Mouse (Mus musculus) liver, embryonic 15.5 days (tissue): ENCODE measurements around the gene Rnd1. TPM values are rescaled to one million over a fixed set of nuclear protein-coding genes. Genes with fewer than 3 reads are reported as not detected.

Experiments
- ATAC-seq: fragments of 200-750 bp; cut with Nextera tagmentation; 2 replicates; pipeline ENCODE4 v1.8.0; 2017; ENCODE audit warnings: moderate number of reproducible peaks, mild to moderate bottlenecking, moderate library complexity; ENCODE audit not compliant: insufficient read depth
- H3K27ac ChIP-seq: fragments of 300-500 bp; sonication (generic); replicated peaks from 2 replicates; pipeline ENCODE4 v1.5.1; 2015; ENCODE audit warnings: mild to moderate bottlenecking, inconsistent platforms
- H3K27me3 ChIP-seq: fragments of 300-500 bp; sonication (generic); 2 replicates; pipeline ENCODE4 v1.6.1; 2015; ENCODE audit warnings: mild to moderate bottlenecking, inconsistent platforms
- H3K36me3 ChIP-seq: fragments of 300-500 bp; sonication (generic); replicated peaks from 2 replicates; pipeline ENCODE4 v1.6.1; 2015; ENCODE audit warnings: moderate library complexity, mild to moderate bottlenecking, inconsistent platforms
- H3K4me1 ChIP-seq: fragments of 300-500 bp; sonication (generic); replicated peaks from 2 replicates; pipeline ENCODE4 v1.6.1; 2015; ENCODE audit warnings: inconsistent platforms
- H3K4me2 ChIP-seq: fragments of 300-500 bp; sonication (generic); 2 replicates; pipeline ENCODE4 v1.6.1; 2015; ENCODE audit warnings: moderate library complexity, mild to moderate bottlenecking, inconsistent platforms
- H3K4me3 ChIP-seq: fragments of 300-500 bp; sonication (generic); replicated peaks from 2 replicates; pipeline ENCODE4 v1.5.1; 2015; ENCODE audit warnings: mild to moderate bottlenecking, inconsistent platforms
- H3K9ac ChIP-seq: fragments of 300-500 bp; sonication (generic); 2 replicates; pipeline ENCODE4 v1.6.1; 2015; ENCODE audit warnings: moderate library complexity, mild to moderate bottlenecking, inconsistent platforms
- H3K9me3 ChIP-seq: fragments of 300-500 bp; sonication (generic); replicated peaks from 2 replicates; pipeline ENCODE4 v1.6.1; 2016; ENCODE audit warnings: inconsistent platforms
- whole genome bisulfite sequencing: fragments of 180-500 bp; shearing (Covaris S2); methylation state at CpG from one replicate; pipeline ENCODE4 v1.1.7; 2015; ENCODE audit warnings: mixed read lengths; ENCODE audit not compliant: insufficient replicate concordance; 5-methylcytosine and 5-hydroxymethylcytosine counted together
- polyA plus RNA-seq: library from polyadenylated mRNA; unstranded; fragments of >200 nt; fragmentation: Nextera tagmentation; extraction: Ambion mirVana; gene quantifications from 2 replicates; pipeline ENCODE4 v1.2.1, GENCODE M21; 2015

The Rnd1 gene
- polyA plus RNA-seq, 1 experiment from 2014 or later = 0.89 TPM

- Histone ChIP-seq H3K27me3 (peaks cover 98% of the 10 kb centered on the region), H3K4me3 (peak overlapping the region; percentile 61), H3K27ac (no peak overlapping the region), H3K4me1 (peaks cover 26% of the 10 kb centered on the region), H3K9ac (no peak overlapping the region), H3K4me2 (peak overlapping the region; percentile 87), H3K36me3 (no peaks in the 10 kb centered on the region), H3K9me3 (no peaks in the 10 kb centered on the region)
- 4% methylated on average over 21 of the region's 21 CpGs for WGBS
- no peak for ATAC-seq
These were observed 41.9 kb downstream of the Rnd1 start for GRCm38 (mm10) chr15:98635291-98635841.

GRCm38 (mm10) chr15:98634541-98635081 is 42.6 kb downstream of the Rnd1 start:
- 1% methylated on average over 59 of the region's 65 CpGs for WGBS
- Histone ChIP-seq H3K27me3 (peaks cover 98% of the 10 kb centered on the region), H3K9ac (no peak overlapping the region), H3K36me3 (no peaks in the 10 kb centered on the region), H3K9me3 (no peaks in the 10 kb centered on the region), H3K4me2 (peak overlapping the region; percentile 87), H3K4me3 (peak overlapping the region; percentile 61), H3K4me1 (peaks cover 26% of the 10 kb centered on the region), H3K27ac (no peak overlapping the region)
- no peak for ATAC-seq

GRCm38 (mm10) chr15:98633822-98634470 is 43.3 kb downstream of the Rnd1 start:
- H3K36me3 ChIP-seq = no peaks in the 10 kb centered on the region
- H3K9me3 ChIP-seq = no peaks in the 10 kb centered on the region
- peaks cover 98% of the 10 kb centered on the region for H3K27me3 ChIP-seq
- 1% methylated on average over 25 of the region's 25 CpGs for WGBS
- H3K9ac ChIP-seq = no peak overlapping the region
- peak overlapping the region; percentile 87 for H3K4me2 ChIP-seq
- no peak overlapping the region for H3K27ac ChIP-seq
- no peak for ATAC-seq
- H3K4me1 ChIP-seq = peaks cover 29% of the 10 kb centered on the region
- H3K4me3 ChIP-seq = peak overlapping the region; percentile 61

GRCm38 (mm10) chr15:98632921-98633320 is 44.3 kb downstream of the Rnd1 start:
- no peaks in the 10 kb centered on the region for H3K36me3 ChIP-seq
- no peaks in the 10 kb centered on the region for H3K9me3 ChIP-seq
- peaks cover 35% of the 10 kb centered on the region for H3K4me1 ChIP-seq
- H3K4me3 ChIP-seq = no peak overlapping the region
- ATAC-seq = no peak
- no peak overlapping the region for H3K9ac ChIP-seq
- 2% methylated on average over 4 of the region's 4 CpGs for WGBS
- H3K27ac ChIP-seq = no peak overlapping the region
- H3K4me2 ChIP-seq = no peak overlapping the region
- H3K27me3 ChIP-seq = peaks cover 100% of the 10 kb centered on the region

GRCm38 (mm10) chr15:98632107-98632744 is 45.0 kb downstream of the Rnd1 start:
- peak overlapping the region; percentile 41 for H3K4me2 ChIP-seq
- peaks cover 35% of the 10 kb centered on the region for H3K4me1 ChIP-seq
- peaks cover 100% of the 10 kb centered on the region for H3K27me3 ChIP-seq
- H3K27ac ChIP-seq = no peak overlapping the region
- no peaks in the 10 kb centered on the region for H3K9me3 ChIP-seq
- H3K36me3 ChIP-seq = no peaks in the 10 kb centered on the region
- no peak overlapping the region for H3K9ac ChIP-seq
- no peak for ATAC-seq
- 2% methylated on average over 25 of the region's 25 CpGs for WGBS
- 0 out of 2 replicates have a peak overlapping the region, but pooled peaks have one; percentile 15 for H3K4me3 ChIP-seq

- WGBS = under 1% methylated on average over 18 of the region's 18 CpGs
- Histone ChIP-seq H3K9ac (no peak overlapping the region), H3K36me3 (no peaks in the 10 kb centered on the region), H3K4me3 (no peak overlapping the region), H3K4me2 (peak overlapping the region; percentile 41; the same call in 1 of the 2 replicates), H3K9me3 (no peaks in the 10 kb centered on the region), H3K4me1 (peaks cover 35% of the 10 kb centered on the region), H3K27me3 (peaks cover 100% of the 10 kb centered on the region), H3K27ac (no peak overlapping the region)
- ATAC-seq = peak; percentile 38; the same call in 1 of the 2 replicates
These were observed 45.8 kb downstream of the Rnd1 start for GRCm38 (mm10) chr15:98631493-98631892.

- Histone ChIP-seq H3K36me3 (no peaks in the 10 kb centered on the region), H3K27ac (no peak within 1 kb of the TSS), H3K4me2 (peak within 1 kb of the TSS; percentile 41; the same call in 1 of the 2 replicates), H3K9me3 (no peaks in the 10 kb centered on the region), H3K9ac (no peak within 1 kb of the TSS), H3K27me3 (peaks cover 100% of the 10 kb centered on the region), H3K4me3 (no peak within 1 kb of the TSS), H3K4me1 (peaks cover 35% of the 10 kb centered on the region)
- WGBS = 32% methylated on average over 4 of the region's 4 CpGs
- no peak for ATAC-seq
These were observed 46.7 kb downstream of the Rnd1 start, which contains the start of gene Cacnb3 for GRCm38 (mm10) chr15:98630540-98630939. TSS of gene Cacnb3 (plus strand) at chr15:98630840.

- Histone ChIP-seq H3K4me3 (no peak overlapping the region), H3K27ac (no peak overlapping the region), H3K36me3 (no peaks in the 10 kb centered on the region), H3K9ac (no peak overlapping the region), H3K4me2 (no peak overlapping the region), H3K9me3 (no peaks in the 10 kb centered on the region), H3K27me3 (peaks cover 97% of the 10 kb centered on the region), H3K4me1 (peaks cover 25% of the 10 kb centered on the region)
- ATAC-seq = no peak
- 32% methylated on average over 6 of the region's 6 CpGs for WGBS
These were observed 47.8 kb downstream of the Rnd1 start for GRCm38 (mm10) chr15:98629464-98629863.

GRCm38 (mm10) chr15:98628589-98629254 is 48.5 kb downstream of the Rnd1 start:
- Histone ChIP-seq H3K27ac (no peak overlapping the region), H3K4me2 (no peak overlapping the region; the same call in 1 of the 2 replicates), H3K9me3 (no peaks in the 10 kb centered on the region), H3K36me3 (no peaks in the 10 kb centered on the region), H3K27me3 (peaks cover 96% of the 10 kb centered on the region), H3K9ac (no peak overlapping the region), H3K4me3 (no peak overlapping the region), H3K4me1 (peaks cover 20% of the 10 kb centered on the region)
- 14% methylated on average over 20 of the region's 20 CpGs for WGBS
- ATAC-seq = no peak

- no peak for ATAC-seq
- no peak overlapping the region for H3K9ac ChIP-seq
- no peak overlapping the region for H3K4me3 ChIP-seq
- no peak overlapping the region for H3K27ac ChIP-seq
- H3K27me3 ChIP-seq = peaks cover 96% of the 10 kb centered on the region
- H3K4me2 ChIP-seq = no peak overlapping the region
- H3K36me3 ChIP-seq = no peaks in the 10 kb centered on the region
- 59% methylated on average over 7 of the region's 7 CpGs for WGBS
- H3K9me3 ChIP-seq = no peaks in the 10 kb centered on the region
- peaks cover 11% of the 10 kb centered on the region for H3K4me1 ChIP-seq
These were observed 50.6 kb downstream of the Rnd1 start for GRCm38 (mm10) chr15:98626487-98627212.
